Mouse (Mus musculus): ENCODE results near the gene Kpna7. TPM values are rescaled to one million over a fixed set of nuclear protein-coding genes. Genes with fewer than 3 reads are reported as not detected.
"Not testable (repeated sequence)": the region's sequence is repeated elsewhere in the genome, so short reads cannot be mapped to it uniquely, and the experiment has no call there.

Gene Kpna7
- polyA plus RNA-seq, 1 experiment from 2014 or later = 0.20 TPM

GRCm38 (mm10) chr5:145104328-145104727, 20.5 kb upstream of the Kpna7 start:
- DNase-seq (ENCODE audit: low spot score) = no peak

DNA sequence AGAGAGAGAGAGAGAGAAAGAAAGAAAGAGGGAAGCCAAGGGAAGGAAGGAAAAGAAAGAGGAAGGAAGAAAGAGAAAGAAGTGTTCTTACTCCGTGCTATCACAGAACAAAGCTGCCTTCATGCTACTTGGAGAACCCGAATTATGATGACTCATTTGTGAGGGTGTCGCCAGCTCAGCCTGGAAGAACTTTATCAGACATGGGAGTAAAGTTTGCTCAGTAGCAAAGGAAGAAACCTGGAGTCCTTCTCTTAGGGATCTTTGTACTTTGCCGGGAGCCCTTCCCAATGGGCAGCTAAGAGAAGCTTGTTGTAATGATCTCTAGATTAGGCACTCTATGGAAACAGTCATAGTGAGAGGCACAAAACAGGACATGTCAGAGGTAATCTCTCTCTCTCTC, 18.9 kb upstream of the Kpna7 start:
- no peak for DNase-seq (ENCODE audit: low spot score)

DNA sequence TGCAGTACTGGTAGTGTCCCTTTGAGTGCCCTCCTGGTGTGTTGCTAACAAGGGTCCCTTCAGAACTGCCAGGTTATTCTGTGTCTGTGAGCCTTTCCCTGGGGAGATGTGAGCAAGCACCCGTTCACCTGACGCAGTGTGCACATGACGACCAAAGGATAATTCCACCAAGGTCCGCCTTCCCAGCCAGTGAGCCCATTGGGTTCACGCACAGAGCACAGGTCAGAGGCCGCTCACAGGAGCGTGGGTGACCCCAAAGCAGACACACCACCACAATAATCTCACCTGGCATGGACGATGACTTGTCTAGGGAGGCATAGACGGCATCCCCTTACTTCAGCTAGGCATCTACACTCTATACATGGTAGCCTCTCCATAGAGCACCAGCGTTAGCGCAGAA, 17.6 kb upstream of the Kpna7 start:
- not testable (repeated sequence) for DNase-seq (ENCODE audit: low spot score)

- no peak for DNase-seq (ENCODE audit: low spot score)
Observed at GRCm38 (mm10) chr5:145100960-145101359, 17.1 kb upstream of the Kpna7 start.

GRCm38 (mm10) chr5:145098340-145098821, 14.6 kb upstream of the Kpna7 start:
- DNase-seq (ENCODE audit: low spot score) = no peak

GRCm38 (mm10) chr5:145096195-145096594, 12.4 kb upstream of the Kpna7 start:
- no peak for DNase-seq (ENCODE audit: low spot score)

DNA sequence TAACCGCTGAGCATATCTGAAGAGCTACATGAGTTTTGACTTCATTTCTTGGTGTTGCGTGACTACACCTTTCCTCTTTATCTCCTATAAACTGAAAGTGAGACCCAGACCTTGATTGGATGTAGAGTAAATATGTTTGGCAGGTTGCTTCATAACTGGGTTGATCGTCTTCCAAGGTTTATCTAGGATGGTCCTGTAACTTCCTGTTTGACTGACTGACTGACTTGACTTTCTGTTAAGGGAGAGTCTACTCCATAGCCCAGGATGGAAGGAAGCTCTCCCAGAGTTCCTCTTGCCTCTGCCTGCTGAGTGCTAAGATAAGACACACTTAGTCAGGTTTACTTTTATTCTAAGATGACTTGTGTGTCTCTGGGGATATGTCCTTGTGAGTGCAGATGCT, 6.0 kb upstream of the Kpna7 start:
- DNase-seq (ENCODE audit: low spot score) = no peak

DNA sequence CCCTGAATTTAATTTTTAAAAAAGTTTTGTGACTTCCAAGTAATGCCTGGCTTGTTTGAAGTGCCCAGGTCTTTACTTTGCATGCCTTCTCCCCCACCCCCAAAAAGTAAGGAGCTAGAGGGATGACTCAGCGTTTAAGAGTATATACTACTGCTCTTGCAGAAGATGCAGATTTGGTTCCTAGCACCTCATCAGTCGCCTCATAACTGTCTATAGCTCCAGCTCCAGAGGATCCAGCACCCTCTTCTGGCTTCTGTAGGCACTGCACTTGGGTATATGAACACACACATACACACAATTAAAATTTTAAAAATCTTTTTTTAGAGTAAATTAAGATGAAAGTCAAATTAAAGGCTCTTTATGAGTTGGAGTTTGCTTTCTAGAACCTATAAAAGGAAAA, 4.4 kb upstream of the Kpna7 start:
- no peak for DNase-seq (ENCODE audit: low spot score)

GRCm38 (mm10) chr5:145084822-145085221, 992 bp upstream of the Kpna7 start:
- DNase-seq (ENCODE audit: low spot score) = no peak

GRCm38 (mm10) chr5:145083201-145083600, 629 bp downstream of the Kpna7 start:
- DNase-seq (ENCODE audit: low spot score) = not testable (repeated sequence)

- DNase-seq (ENCODE audit: low spot score) = no peak
Observed at GRCm38 (mm10) chr5:145081866-145082613, 1.8 kb downstream of the Kpna7 start.

GRCm38 (mm10) chr5:145075081-145075480, 8.7 kb downstream of the Kpna7 start:
- DNase-seq (ENCODE audit: low spot score) = no peak

GRCm38 (mm10) chr5:145071342-145071741, 12.5 kb downstream of the Kpna7 start:
- no peak for DNase-seq (ENCODE audit: low spot score)

GRCm38 (mm10) chr5:145069707-145070106, 14.1 kb downstream of the Kpna7 start:
- peak; percentile 69 for DNase-seq (ENCODE audit: low spot score)

- no peak for DNase-seq (ENCODE audit: low spot score)
Observed at GRCm38 (mm10) chr5:145068863-145069262, 15.0 kb downstream of the Kpna7 start.

DNA sequence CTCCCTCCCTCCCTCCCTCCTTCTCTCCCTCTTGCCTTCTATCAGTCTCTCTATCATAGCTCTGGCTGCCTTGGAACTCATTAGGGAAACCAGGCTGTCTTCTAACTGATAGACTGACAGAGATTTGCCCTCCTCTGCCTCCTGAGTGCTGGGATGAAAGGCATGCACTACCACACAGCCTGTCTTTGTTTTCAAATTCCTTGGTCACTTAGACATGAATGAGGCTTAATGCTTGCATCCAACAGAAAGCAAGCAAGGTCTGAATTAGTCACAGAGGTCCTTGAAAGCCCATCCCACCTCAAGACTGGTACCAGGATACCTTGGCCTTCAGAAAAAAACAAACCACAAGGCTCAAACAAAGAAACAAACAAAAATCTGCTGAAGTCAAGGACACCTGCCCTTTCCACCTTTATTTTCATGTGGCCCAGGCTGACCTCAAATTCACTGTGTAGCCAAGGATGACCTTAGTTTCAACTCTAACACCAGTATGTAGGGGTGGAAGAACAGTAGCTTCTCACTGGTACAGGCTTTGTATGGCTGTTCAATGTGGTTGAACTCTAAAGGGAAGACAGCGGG, 19.0 kb downstream of the Kpna7 start:
- DNase-seq (ENCODE audit: low spot score) = no peak

GRCm38 (mm10) chr5:145059524-145059923, 24.3 kb downstream of the Kpna7 start:
- DNase-seq (ENCODE audit: low spot score) = no peak

GRCm38 (mm10) chr5:145058722-145059121, 25.1 kb downstream of the Kpna7 start:
- no peak for DNase-seq (ENCODE audit: low spot score)

DNA sequence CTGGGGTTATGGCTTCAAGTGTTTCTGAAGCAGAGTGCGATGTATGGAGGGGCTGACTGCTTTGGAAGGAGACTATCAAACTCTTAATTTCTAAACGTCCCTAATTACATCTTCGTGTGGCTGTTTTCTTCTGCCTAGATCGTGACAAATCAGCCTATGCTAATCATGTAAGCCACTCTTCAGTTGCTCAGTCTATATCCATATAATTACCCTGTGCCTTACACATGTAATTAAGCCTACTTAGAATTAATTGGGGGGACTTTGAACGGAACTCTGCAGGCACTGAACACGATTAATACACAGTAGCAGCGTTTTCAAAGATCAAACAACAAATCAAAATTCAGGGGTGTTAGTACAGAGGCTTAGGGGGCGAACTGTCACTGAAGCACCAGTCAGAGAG, 25.9 kb downstream of the Kpna7 start:
- no peak for DNase-seq (ENCODE audit: low spot score)

DNA sequence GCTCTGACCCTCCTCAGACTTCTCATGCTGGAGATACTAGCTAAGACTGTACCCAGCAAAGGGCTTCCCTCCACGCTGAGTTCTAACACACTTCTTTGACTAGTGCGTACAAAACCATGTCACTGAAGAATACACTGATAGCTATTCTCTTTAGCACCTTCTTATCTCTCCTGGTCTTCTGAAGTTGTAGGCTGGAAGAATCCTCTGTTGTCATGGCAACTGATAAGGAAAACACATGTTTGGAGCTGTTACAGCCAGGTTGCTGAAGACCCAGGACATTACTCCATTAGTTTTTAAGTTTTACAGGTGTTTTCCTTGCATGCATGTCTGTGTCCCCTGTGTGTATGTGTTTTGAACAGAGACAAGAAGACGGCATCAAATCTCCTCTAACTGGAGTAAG, 29.6 kb downstream of the Kpna7 start:
- DNase-seq (ENCODE audit: low spot score) = not testable (repeated sequence)

DNA sequence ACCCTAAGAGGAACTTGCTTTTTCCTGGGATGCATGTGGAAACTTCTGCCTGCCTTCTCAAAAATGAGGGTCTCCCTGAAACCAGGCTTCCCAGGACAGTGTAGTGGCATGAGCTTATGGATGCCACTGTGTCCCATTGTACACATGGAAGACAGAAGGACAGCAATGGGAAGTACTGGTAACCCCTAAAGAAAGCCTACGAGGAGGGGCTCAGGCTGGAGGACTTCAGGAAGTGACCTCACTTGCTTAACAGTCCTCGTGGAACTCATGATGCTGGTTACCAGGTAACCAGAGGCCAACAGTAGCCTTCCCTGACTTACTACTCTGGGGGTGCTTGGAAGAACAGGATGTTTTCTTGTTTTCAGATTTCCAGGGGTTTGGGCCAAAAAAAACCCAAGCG, 41.1 kb downstream of the Kpna7 start, which contains the start of gene 1700018F24Rik:
Gene 1700018F24Rik, plus strand, starts transcription at position 301 of the 400 bp plus-strand sequence.
- not testable (repeated sequence) for DNase-seq (ENCODE audit: low spot score)

DNA sequence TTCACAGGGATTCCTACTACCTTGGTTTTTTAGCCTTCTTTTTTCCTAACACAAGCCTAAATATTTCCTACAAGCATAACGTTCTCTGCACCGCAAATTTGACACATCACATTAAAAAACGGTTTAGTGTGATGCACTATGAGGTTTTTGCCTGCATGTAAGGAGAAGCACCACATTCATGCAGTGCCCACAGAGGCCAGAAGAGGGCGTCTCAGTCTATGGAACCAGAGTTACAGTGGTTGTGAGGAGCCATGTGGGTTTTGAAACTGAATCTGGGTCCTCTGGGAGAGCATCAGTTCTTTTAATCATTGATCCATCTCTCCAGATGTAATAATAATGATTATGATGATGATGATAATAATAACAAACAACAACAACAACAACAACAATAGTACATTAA, 42.2 kb downstream of the Kpna7 start:
- no peak for DNase-seq (ENCODE audit: low spot score)

DNA sequence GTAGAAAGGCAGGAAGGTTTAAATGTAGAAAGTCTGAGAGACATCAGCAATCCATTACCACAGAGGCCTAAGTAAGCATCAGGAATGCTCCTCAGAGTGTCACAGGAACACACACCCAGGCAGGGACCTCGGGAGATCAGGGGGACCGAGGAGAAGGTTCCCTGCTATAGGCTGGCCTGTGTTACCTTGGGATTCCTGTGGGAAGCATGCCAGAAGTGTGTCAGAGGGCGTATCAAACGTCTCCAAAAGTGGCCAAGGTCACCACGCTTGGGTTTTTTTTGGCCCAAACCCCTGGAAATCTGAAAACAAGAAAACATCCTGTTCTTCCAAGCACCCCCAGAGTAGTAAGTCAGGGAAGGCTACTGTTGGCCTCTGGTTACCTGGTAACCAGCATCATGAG, 51.4 kb downstream of the Kpna7 start, which contains the start of gene Gm4871:
Gene Gm4871, minus strand, starts transcription at position 364 of the 400 bp plus-strand sequence.
- DNase-seq (ENCODE audit: low spot score) = not testable (repeated sequence)
